Comparison of ENCODE assay signal across 28 mouse cellular contexts in the genomic region with DNA sequence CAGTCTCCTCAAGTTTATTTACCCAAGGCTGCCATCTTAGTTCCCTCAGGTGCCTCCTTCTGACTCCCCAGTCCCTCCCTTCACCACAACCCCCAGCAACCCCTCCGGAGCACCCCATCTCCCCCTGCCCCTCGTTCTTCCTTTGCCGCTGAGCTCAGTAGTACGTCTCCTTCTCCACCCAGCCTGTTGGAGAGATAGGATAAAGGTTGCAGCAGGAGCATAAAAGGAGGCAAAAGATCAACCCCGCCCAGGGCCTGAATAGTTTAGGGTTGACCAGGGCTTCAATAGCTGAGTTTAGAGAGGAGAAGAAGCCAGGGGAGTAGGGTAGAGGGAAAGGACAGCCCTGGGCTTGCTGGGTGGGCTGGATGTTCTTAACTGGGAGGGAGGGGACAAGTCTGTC. TPM values are rescaled to one million over a fixed set of nuclear protein-coding genes. Genes with fewer than 3 reads are reported as not detected.
"Had no signal": no experiment of that assay in that cellular context is flagged by ENCODE, and none has a peak within 500 bp of the region (broad histone marks: within the 10 kb centered on the region; RNA-seq: fewer than 3 reads in every experiment).

No protein-coding gene starts in this region.

- DNase-seq: layer of hippocampus, adult 9-11 months; liver, embryonic 13.5 days; lung, embryonic 14.5 days; retina, postnatal 1 day; right cerebral cortex, postnatal 25 days; spleen, adult 18-20 months; thymus, postnatal 25 days had no signal

- H3K36me3 ChIP-seq: liver, embryonic 13.5 days; midbrain, embryonic 10.5 days; midbrain, embryonic 13.5 days; neural tube, embryonic 13.5 days; stomach, embryonic 15.5 days had no signal

- H3K9me3 ChIP-seq: liver, embryonic 13.5 days; midbrain, embryonic 10.5 days; midbrain, embryonic 13.5 days; neural tube, embryonic 13.5 days; stomach, embryonic 15.5 days had no signal

- H3K4me3 ChIP-seq: layer of hippocampus, adult 2 months; left cerebral cortex, adult 2 months; liver, embryonic 13.5 days; midbrain, embryonic 10.5 days; midbrain, embryonic 13.5 days; myocyte; neural tube, embryonic 13.5 days; stomach, embryonic 15.5 days had no signal

- H3K4me1 ChIP-seq: liver, embryonic 13.5 days; stomach, embryonic 15.5 days had no signal

- H3K27ac ChIP-seq: kidney, postnatal 0 days; layer of hippocampus, adult 2 months; left cerebral cortex, adult 2 months; liver, embryonic 13.5 days; macrophage; midbrain, embryonic 10.5 days; midbrain, embryonic 13.5 days; neural tube, embryonic 13.5 days; stomach, embryonic 15.5 days had no signal

- ATAC-seq: lung, postnatal 0 days; midbrain, embryonic 13.5 days; midbrain, embryonic 16.5 days had no signal

- H3K27me3 ChIP-seq: liver, embryonic 13.5 days; neural tube, embryonic 13.5 days; stomach, embryonic 15.5 days had no signal

- H3K9ac ChIP-seq: liver, embryonic 13.5 days; lung, embryonic 14.5 days; midbrain, embryonic 13.5 days; neural tube, embryonic 13.5 days; stomach, embryonic 15.5 days had no signal

- H3K4me2 ChIP-seq: liver, embryonic 13.5 days; lung, embryonic 14.5 days; midbrain, embryonic 13.5 days; neural tube, embryonic 13.5 days; stomach, embryonic 15.5 days had no signal

RNA-seq across cellular contexts. Expression of gene Atp1a4, which starts 16.3 kb away (rescaled TPM):
- total RNA-seq: layer of hippocampus, adult 2 months; layer of hippocampus, postnatal 25 days; left cerebral cortex, adult 2 months; left cerebral cortex, postnatal 10 days; left cerebral cortex, postnatal 36 days; megakaryocyte, adult 5-6 weeks; monocyte, adult 5-6 weeks; neutrophil, adult 5-6 weeks had no signal
- polyA plus RNA-seq: kidney, postnatal 0 days; limb, embryonic 11.5 days; liver, embryonic 13.5 days; liver, embryonic 16.5 days; lung, embryonic 14.5 days; macrophage; midbrain, embryonic 10.5 days; midbrain, embryonic 13.5 days; midbrain, embryonic 16.5 days; neural tube, embryonic 13.5 days; stomach, embryonic 15.5 days; thymus, postnatal 0 days; urinary bladder, adult 2 months had no signal

RNA-seq across cellular contexts. Expression of gene Atp1a2, which starts 23.3 kb away (rescaled TPM):
- total RNA-seq: megakaryocyte, adult 5-6 weeks; monocyte, adult 5-6 weeks; neutrophil, adult 5-6 weeks had no signal
- polyA plus RNA-seq: macrophage had no signal

RNA-seq across cellular contexts. Expression of gene Kcnj9, which starts 54.6 kb away (rescaled TPM):
- total RNA-seq: megakaryocyte, adult 5-6 weeks; monocyte, adult 5-6 weeks; neutrophil, adult 5-6 weeks had no signal
- polyA plus RNA-seq: limb, embryonic 11.5 days; liver, embryonic 13.5 days; lung, postnatal 0 days had no signal

RNA-seq across cellular contexts. Expression of gene Casq1, which starts 54.9 kb away (rescaled TPM):
- total RNA-seq: megakaryocyte, adult 5-6 weeks; monocyte, adult 5-6 weeks; neutrophil, adult 5-6 weeks had no signal
- polyA plus RNA-seq: macrophage had no signal
